Mouse (Mus musculus) stomach, postnatal 0 days (tissue): ENCODE data around the gene Tuba4a.

Experiments
- CTCF ChIP-seq: IDR thresholded peaks from 2 replicates; pipeline ENCODE4 v1.5.1; 2016; ENCODE audit warnings: antibody characterized with exemption, low read depth, mild to moderate bottlenecking, moderate library complexity
- EP300 ChIP-seq: optimal IDR thresholded peaks from 2 replicates; pipeline ENCODE3; 2016; ENCODE audit warnings: antibody characterized with exemption

GRCm38 (mm10) chr1:75234606-75235005 lies 14.9 kb upstream of the Tuba4a start:
- TF ChIP-seq CTCF (peak; percentile 81), EP300 (no peak)
